ENCODE assay signal across 8 mouse cellular contexts in genomic region chr15:27325847-27326548, GRCm38 (mm10).
DNase-seq lines count a peak whose midpoint lies in the region; ATAC-seq and TF ChIP-seq lines count a peak whose summit lies in the region.

No protein-coding gene starts in this region.

- ATAC-seq in heart, embryonic 16.5 days (replicated peaks; ENCODE audit: extremely low read depth, insufficient read depth, low FRiP score): peak; percentile 32; the same call in 1 of the 2 replicates
- ATAC-seq in liver, embryonic 14.5 days (ENCODE audit: insufficient read depth): no peak
- ATAC-seq in neural tube, embryonic 12.5 days (ENCODE audit: low FRiP score, low read depth): peak; percentile 91

- in situ Hi-C loops in CH12.LX (cut with MboI; ENCODE audit: low pct_ligation_motif_present, low pct_unique_long_range_greater_than_20kb, low sequenced_read_pairs): loop anchor here (5.0 to 25.0 kb wide), 3 partner anchors 136 to 389 kb away; partner anchors contain the start of gene Ank

- H3K4me1 ChIP-seq in CH12.LX (ENCODE audit: control insufficient read depth in 1 of 2, insufficient read depth in 2 of 2): peaks cover 0 to 30% of the 10 kb centered on the region in 2 experiments; a peak in 2 of 4 replicates
- peaks cover 3% of the 10 kb centered on the region; the same call in 1 of the 2 replicates for H3K4me1 ChIP-seq in heart, embryonic 16.5 days (ENCODE audit: control insufficient read depth, insufficient read depth, low read length)
- H3K4me1 ChIP-seq in liver, embryonic 14.5 days (replicated peaks; ENCODE audit: control insufficient read depth in 2 of 2, insufficient read depth in 2 of 2, low read length in 1 of 2): peaks cover 0 to 2% of the 10 kb centered on the region in 2 experiments; a peak in 2 of 4 replicates
- H3K4me1 ChIP-seq in neural tube, embryonic 12.5 days: no peaks in the 10 kb centered on the region

- 24% methylated on average over 15 of the region's 15 CpGs for WGBS in heart, embryonic 16.5 days
- WGBS in liver, embryonic 14.5 days (ENCODE audit: insufficient replicate concordance): 25% methylated on average over 15 of the region's 15 CpGs
- WGBS in neural tube, embryonic 12.5 days: 30% methylated on average over 15 of the region's 15 CpGs

- H3K36me3 ChIP-seq in CH12.LX (replicated peaks in 1 of 2; ENCODE audit: control insufficient read depth in 1 of 2, insufficient read depth in 1 of 2, low read length in 1 of 2): no peaks in the 10 kb centered on the region
- H3K36me3 ChIP-seq in heart, embryonic 16.5 days (ENCODE audit: control insufficient read depth, insufficient read depth): no peaks in the 10 kb centered on the region
- no peaks in the 10 kb centered on the region for H3K36me3 ChIP-seq in liver, embryonic 14.5 days (replicated peaks; ENCODE audit: control insufficient read depth, insufficient read depth, low read depth)
- H3K36me3 ChIP-seq in neural tube, embryonic 12.5 days: no peaks in the 10 kb centered on the region

- TF ChIP-seq EP300 in CH12.LX (IDR thresholded peaks at IDR 0.05; ENCODE audit: low read length): no peak
- TF ChIP-seq EP300 in liver, embryonic 14.5 days (IDR thresholded peaks at IDR 0.05; ENCODE audit: low read depth): no peak

- dilution Hi-C loops in CH12.LX (cut with MboI; ENCODE audit: extremely low pct_ligation_motif_present, extremely low pct_unique_long_range_greater_than_20kb, low sequenced_read_pairs): no loop called here

- peak; percentile 90 to 92 for TF ChIP-seq CTCF in CH12.LX (conservative IDR thresholded peaks at IDR 0.05 in 1 of 2, IDR thresholded peaks at IDR 0.05 in 1 of 2; ENCODE audit: low read depth in 2 of 2, low read length in 2 of 2)
- TF ChIP-seq CTCF in liver, embryonic 14.5 days (IDR thresholded peaks at IDR 0.05; ENCODE audit: low read depth): peak; percentile 86

- no peak overlapping the region for H3K4me3 ChIP-seq in CH12.LX (replicated peaks in 1 of 3; ENCODE audit: low read depth in 2 of 3, low read length in 2 of 3, poor library complexity in 1 of 3)
- no peak overlapping the region for H3K4me3 ChIP-seq in heart, embryonic 16.5 days (ENCODE audit: low read length)
- H3K4me3 ChIP-seq in liver, embryonic 14.5 days (ENCODE audit: insufficient read depth in 1 of 2, low read depth in 2 of 2, low read length in 2 of 2): no peak overlapping the region
- no peak overlapping the region for H3K4me3 ChIP-seq in neural tube, embryonic 12.5 days

- H3K27ac ChIP-seq in CH12.LX (ENCODE audit: insufficient read depth, low read depth): no peak overlapping the region
- H3K27ac ChIP-seq in heart, embryonic 16.5 days (ENCODE audit: low read length): no peak overlapping the region
- H3K27ac ChIP-seq in liver, embryonic 14.5 days: no peak overlapping the region
- H3K27ac ChIP-seq in neural tube, embryonic 12.5 days: no peak overlapping the region

- H3K9me3 ChIP-seq in CH12.LX (replicated peaks; ENCODE audit: low read length): no peaks in the 10 kb centered on the region
- no peaks in the 10 kb centered on the region for H3K9me3 ChIP-seq in heart, embryonic 16.5 days (replicated peaks; ENCODE audit: control insufficient read depth, low read length)
- no peaks in the 10 kb centered on the region for H3K9me3 ChIP-seq in liver, embryonic 14.5 days (ENCODE audit: control insufficient read depth, low read length)
- H3K9me3 ChIP-seq in neural tube, embryonic 12.5 days: no peaks in the 10 kb centered on the region

- no peak for TF ChIP-seq POLR2A in CH12.LX (IDR thresholded peaks at IDR 0.05; ENCODE audit: low read depth, low read length)

- no peak overlapping the region for H3K9ac ChIP-seq in CH12.LX (ENCODE audit: insufficient read depth, low read depth)
- H3K9ac ChIP-seq in heart, embryonic 16.5 days (ENCODE audit: low read length): no peak overlapping the region
- H3K9ac ChIP-seq in liver, embryonic 14.5 days (replicated peaks): no peak overlapping the region
- H3K9ac ChIP-seq in neural tube, embryonic 12.5 days: no peak overlapping the region

- no peak overlapping the region for H3K4me2 ChIP-seq in CH12.LX (ENCODE audit: insufficient read depth, low read depth, poor library complexity, severe bottlenecking)
- H3K4me2 ChIP-seq in heart, embryonic 16.5 days (ENCODE audit: low read depth, low read length): 0 out of 2 replicates have a peak overlapping the region, but pooled peaks have one; percentile 23
- H3K4me2 ChIP-seq in liver, embryonic 14.5 days (ENCODE audit: low read depth): no peak overlapping the region
- H3K4me2 ChIP-seq in neural tube, embryonic 12.5 days (replicated peaks): no peak overlapping the region

- no peaks in the 10 kb centered on the region for H3K27me3 ChIP-seq in CH12.LX (replicated peaks)
- H3K27me3 ChIP-seq in heart, embryonic 16.5 days (ENCODE audit: control insufficient read depth, insufficient read depth, low read length): no peaks in the 10 kb centered on the region
- H3K27me3 ChIP-seq in liver, embryonic 14.5 days (ENCODE audit: control insufficient read depth, insufficient read depth, low read length): no peaks in the 10 kb centered on the region
- H3K27me3 ChIP-seq in neural tube, embryonic 12.5 days (replicated peaks): no peaks in the 10 kb centered on the region

- H3K79me2 ChIP-seq in CH12.LX (replicated peaks; ENCODE audit: control insufficient read depth, extremely low read depth, insufficient read depth, poor library complexity, severe bottlenecking): no peaks in the 10 kb centered on the region

- peak; percentile 75 for DNase-seq in CH12.LX (ENCODE audit: extremely low read depth)
- DNase-seq in c-Kit-negative CD71-positive TER-119-positive erythroid progenitor cells, embryonic 14.5 days (ENCODE audit: low read depth, low spot score): peak; percentile 34
- peak; percentile 18 for DNase-seq in fat pad, adult 2 months (ENCODE audit: extremely low read depth, low read depth, low spot score)
- peak; percentile 43 to 68 for DNase-seq in kidney, postnatal 25 days
- DNase-seq in liver, embryonic 14.5 days (ENCODE audit: low read depth in 3 of 3, low spot score in 3 of 3): peak; percentile 7 to 36 (median 22)
- DNase-seq in thymus, adult 18-20 months: peak; percentile 9 to 18

- peak; percentile 87 for TF ChIP-seq RAD21 in CH12.LX (IDR thresholded peaks at IDR 0.05; ENCODE audit: low read depth, low read length)

TF ChIP-seq in CH12.LX, 34 proteins besides CTCF, POLR2A, EP300 and RAD21:
- TF ChIP-seq MXI1 (IDR thresholded peaks at IDR 0.05; ENCODE audit: low read depth, low read length) (peak; percentile 47; the same call in 1 of the 2 replicates), MAZ (IDR thresholded peaks at IDR 0.05; ENCODE audit: low read depth, low read length) (no peak), TBP (conservative IDR thresholded peaks at IDR 0.05; ENCODE audit: low read depth, low read length) (no peak), SMC3 (IDR thresholded peaks at IDR 0.05; ENCODE audit: low read depth, low read length) (peak; percentile 88), ZC3H11A (IDR thresholded peaks at IDR 0.05; ENCODE audit: low read depth, low read length) (peak; percentile 58), MAX (IDR thresholded peaks at IDR 0.05; ENCODE audit: low read length) (peak; percentile 86), USF2 (conservative IDR thresholded peaks at IDR 0.05; ENCODE audit: low read depth, low read length) (no peak), ZKSCAN1 (IDR thresholded peaks at IDR 0.05; ENCODE audit: borderline replicate concordance, low read depth, low read length) (no peak), ZNF384 (IDR thresholded peaks at IDR 0.05; ENCODE audit: low read depth, low read length) (no peak), TCF12 (IDR thresholded peaks at IDR 0.05; ENCODE audit: low read depth, low read length) (peak; percentile 15; the same call in 1 of the 2 replicates), JUND (conservative IDR thresholded peaks at IDR 0.05; ENCODE audit: low read depth, low read length) (no peak), GABPA (IDR thresholded peaks at IDR 0.05; ENCODE audit: insufficient replicate concordance, low read depth, low read length) (no peak), PAX5 (IDR thresholded peaks at IDR 0.05; ENCODE audit: low read length) (no peak), CHD2 (IDR thresholded peaks at IDR 0.05; ENCODE audit: low read length) (no peak), BHLHE40 (IDR thresholded peaks at IDR 0.05; ENCODE audit: low read depth, low read length) (peak; percentile 88), ZMIZ1 (IDR thresholded peaks at IDR 0.05; ENCODE audit: low read depth, low read length) (no peak), IRF4 (IDR thresholded peaks at IDR 0.05; ENCODE audit: low read depth, low read length) (no peak), NRF1 (IDR thresholded peaks at IDR 0.05; ENCODE audit: low read depth, low read length) (no peak), MEF2A (IDR thresholded peaks at IDR 0.05; ENCODE audit: borderline replicate concordance, low read depth, low read length) (0 out of 2 replicates have a peak, but pooled peaks have one; percentile 27), MYC (IDR thresholded peaks at IDR 0.05; ENCODE audit: low read depth, low read length) (peak; percentile 85), NELFE (IDR thresholded peaks at IDR 0.05; ENCODE audit: low read depth, low read length) (no peak; the same call in 1 of the 2 replicates)

Comparison
In these comparisons a context has a peak if more than half of its experiments do, and no peak if none do; other contexts are left out.
1. DNase-seq: peak in every context shown above with its lines; median percentile 75 in CH12.LX; 56 in kidney, postnatal 25 days; 34 in c-Kit-negative CD71-positive TER-119-positive erythroid progenitor cells, embryonic 14.5 days; 22 in liver, embryonic 14.5 days; 18 in fat pad, adult 2 months; 14 in thymus, adult 18-20 months.